15 mouse cellular contexts compared by ENCODE assay signal in genomic region chr7:29465736-29466135, GRCm38 (mm10). TPM values are rescaled to one million over a fixed set of nuclear protein-coding genes. Genes with fewer than 3 reads are reported as not detected.
DNase-seq lines count a peak whose midpoint lies in the region; ATAC-seq lines count a peak whose summit lies in the region.
"Had no signal": no experiment of that assay in that cellular context is flagged by ENCODE, and none has a peak within 500 bp of the region (broad histone marks: within the 10 kb centered on the region; RNA-seq: fewer than 3 reads in every experiment).

No protein-coding gene starts in this region.

- H3K27ac ChIP-seq in hindbrain, embryonic 15.5 days (replicated peaks) = peak overlapping the region; percentile 66
- H3K27ac ChIP-seq in hindbrain, embryonic 11.5 days (ENCODE audit: low read depth, low read length) = no peak overlapping the region
- H3K27ac ChIP-seq in embryonic facial prominence, embryonic 14.5 days (replicated peaks; ENCODE audit: low read depth, low read length) = peak overlapping the region; percentile 52
- H3K27ac ChIP-seq: hindbrain, embryonic 13.5 days had no signal

- no peak for DNase-seq in hindbrain, embryonic 11.5 days (ENCODE audit: low spot score)
- peak; percentile 81 for DNase-seq in left cerebral cortex, postnatal 4 days
- DNase-seq in left cerebral cortex, adult 11 months (ENCODE audit: low spot score) = no peak
- no peak for DNase-seq in embryonic facial prominence, embryonic 14.5 days (ENCODE audit: low spot score)
- DNase-seq in urinary bladder, postnatal 10 days (ENCODE audit: low spot score) = no peak
- DNase-seq: adrenal gland, adult 2 months; adrenal gland, postnatal 25 days; cerebellum, adult 2 months; forebrain, postnatal 0 days; gastrocnemius, postnatal 14 days had no signal

- peaks cover 30% of the 10 kb centered on the region for H3K4me1 ChIP-seq in hindbrain, embryonic 15.5 days (replicated peaks)
- H3K4me1 ChIP-seq in hindbrain, embryonic 11.5 days (replicated peaks; ENCODE audit: control insufficient read depth, insufficient read depth, low read length) = no peaks in the 10 kb centered on the region
- peaks cover 10% of the 10 kb centered on the region; the same call in 1 of the 2 replicates for H3K4me1 ChIP-seq in embryonic facial prominence, embryonic 14.5 days (ENCODE audit: control insufficient read depth, insufficient read depth, low read length)

- H3K9me3 ChIP-seq in hindbrain, embryonic 15.5 days = no peaks in the 10 kb centered on the region
- H3K9me3 ChIP-seq in hindbrain, embryonic 11.5 days (ENCODE audit: control insufficient read depth, low read length) = no peaks in the 10 kb centered on the region
- H3K9me3 ChIP-seq in embryonic facial prominence, embryonic 14.5 days (ENCODE audit: control insufficient read depth, low read length) = no peaks in the 10 kb centered on the region
- H3K9me3 ChIP-seq: heart, embryonic 12.5 days; hindbrain, embryonic 13.5 days had no signal

- H3K36me3 ChIP-seq in hindbrain, embryonic 15.5 days = no peaks in the 10 kb centered on the region
- H3K36me3 ChIP-seq in hindbrain, embryonic 11.5 days (ENCODE audit: control insufficient read depth, insufficient read depth, low read length) = no peaks in the 10 kb centered on the region
- H3K36me3 ChIP-seq in embryonic facial prominence, embryonic 14.5 days (ENCODE audit: control insufficient read depth, insufficient read depth, low read length) = no peaks in the 10 kb centered on the region
- H3K36me3 ChIP-seq: heart, embryonic 12.5 days; hindbrain, embryonic 13.5 days had no signal

- H3K9ac ChIP-seq in hindbrain, embryonic 15.5 days = no peak overlapping the region
- no peak overlapping the region for H3K9ac ChIP-seq in hindbrain, embryonic 11.5 days (ENCODE audit: low read depth, low read length)
- no peak overlapping the region for H3K9ac ChIP-seq in embryonic facial prominence, embryonic 14.5 days (ENCODE audit: low read depth, low read length)
- H3K9ac ChIP-seq: forebrain, postnatal 0 days; heart, embryonic 12.5 days; hindbrain, embryonic 13.5 days had no signal

- 66% methylated on average over 4 of the region's 4 CpGs for WGBS in hindbrain, embryonic 15.5 days
- WGBS in hindbrain, embryonic 11.5 days = 86% methylated on average over 4 of the region's 4 CpGs
- 77% methylated on average over 4 of the region's 4 CpGs for WGBS in embryonic facial prominence, embryonic 14.5 days

- no peak overlapping the region for H3K4me2 ChIP-seq in hindbrain, embryonic 15.5 days
- no peak overlapping the region for H3K4me2 ChIP-seq in hindbrain, embryonic 11.5 days (replicated peaks; ENCODE audit: low read depth, low read length)
- no peak overlapping the region for H3K4me2 ChIP-seq in embryonic facial prominence, embryonic 14.5 days (ENCODE audit: low read depth, low read length)
- H3K4me2 ChIP-seq: heart, embryonic 12.5 days; hindbrain, embryonic 13.5 days had no signal

- no peak for ATAC-seq in hindbrain, embryonic 15.5 days (ENCODE audit: low FRiP score, low read depth)
- no peak for ATAC-seq in hindbrain, embryonic 11.5 days (ENCODE audit: low FRiP score)
- no peak for ATAC-seq in embryonic facial prominence, embryonic 14.5 days (ENCODE audit: low read depth)
- ATAC-seq: forebrain, postnatal 0 days; inflammation-experienced regulatory T-cells, adult 6 months; intestine, postnatal 0 days had no signal

- H3K27me3 ChIP-seq in hindbrain, embryonic 15.5 days = no peaks in the 10 kb centered on the region
- no peaks in the 10 kb centered on the region for H3K27me3 ChIP-seq in hindbrain, embryonic 11.5 days (ENCODE audit: control insufficient read depth, insufficient read depth, low read length)
- H3K27me3 ChIP-seq in embryonic facial prominence, embryonic 14.5 days (replicated peaks; ENCODE audit: control insufficient read depth, insufficient read depth, low read length) = no peaks in the 10 kb centered on the region
- H3K27me3 ChIP-seq: hindbrain, embryonic 13.5 days had no signal

- no peak overlapping the region for H3K4me3 ChIP-seq in hindbrain, embryonic 15.5 days
- H3K4me3 ChIP-seq in hindbrain, embryonic 11.5 days (ENCODE audit: low read depth, low read length) = no peak overlapping the region
- no peak overlapping the region for H3K4me3 ChIP-seq in embryonic facial prominence, embryonic 14.5 days (ENCODE audit: low read depth, low read length)
- H3K4me3 ChIP-seq: heart, embryonic 12.5 days; hindbrain, embryonic 13.5 days had no signal

- intact Hi-C loops in left cerebral cortex, postnatal 4 days (cut with DNase I) = no loop called here

RNA-seq across cellular contexts. Expression of gene Sipa1l3, which starts 52.7 kb away (rescaled TPM):
- 22.4 and 23.3 TPM in 2 replicates for polyA plus RNA-seq in hindbrain, embryonic 15.5 days (2015; fragmentation: Nextera tagmentation; extraction: Ambion mirVana)
- 6.1 and 11.2 TPM in 2 replicates for polyA plus RNA-seq in hindbrain, embryonic 11.5 days (2014; fragmentation: Nextera tagmentation; extraction: Ambion mirVana)
- 10 to 100 TPM; 58.2 to 58.4 TPM for total RNA-seq in left cerebral cortex, postnatal 4 days (2021)
- 12.5 and 15.6 TPM in 2 replicates for polyA plus RNA-seq in embryonic facial prominence, embryonic 14.5 days (2014; fragmentation: Nextera tagmentation; extraction: Ambion mirVana)
